18 mouse cellular contexts compared by ENCODE assay signal in genomic region chr11:118206267-118206666, GRCm38 (mm10).
"Had no signal": no experiment of that assay in that cellular context is flagged by ENCODE, and none has a peak within 500 bp of the region (broad histone marks: within the 10 kb centered on the region; RNA-seq: fewer than 3 reads in every experiment).

No protein-coding gene starts in this region.

- DNase-seq: kidney, adult 18-20 months; kidney, adult 9 months; kidney, postnatal 14 days; kidney, postnatal 4 days; layer of hippocampus, postnatal 36 days; liver, embryonic 13.5 days; lung, adult 2 months; lung, postnatal 14 days; lung, postnatal 4 days; right cerebral cortex, adult 18-20 months; right cerebral cortex, postnatal 14 days; spleen, adult 18-20 months; thymus, postnatal 36 days had no signal

- H3K9me3 ChIP-seq: liver, embryonic 13.5 days; midbrain, embryonic 12.5 days; stomach, embryonic 15.5 days had no signal

- H3K27ac ChIP-seq: left cerebral cortex, adult 2 months; liver, embryonic 13.5 days; midbrain, embryonic 12.5 days; stomach, embryonic 15.5 days had no signal

- ATAC-seq: midbrain, embryonic 16.5 days had no signal

- H3K4me2 ChIP-seq: liver, embryonic 13.5 days; midbrain, embryonic 12.5 days; stomach, embryonic 15.5 days had no signal

- H3K27me3 ChIP-seq: liver, embryonic 13.5 days; midbrain, embryonic 12.5 days; stomach, embryonic 15.5 days had no signal

- H3K4me3 ChIP-seq: left cerebral cortex, adult 2 months; liver, embryonic 13.5 days; midbrain, embryonic 12.5 days; myocyte; stomach, embryonic 15.5 days had no signal

- H3K9ac ChIP-seq: liver, embryonic 13.5 days; midbrain, embryonic 12.5 days; stomach, embryonic 15.5 days had no signal

- H3K36me3 ChIP-seq: liver, embryonic 13.5 days; midbrain, embryonic 12.5 days; stomach, embryonic 15.5 days had no signal
